Mouse (Mus musculus): ENCODE results near the gene Nos3. TPM values are rescaled to one million over a fixed set of nuclear protein-coding genes. Genes with fewer than 3 reads are reported as not detected.

The Nos3 gene
- polyA plus RNA-seq, 1 experiment from 2014 or later = 6.6 TPM

GRCm38 (mm10) chr5:24417587-24417986, 53.0 kb downstream of the Nos3 start:
- no peak overlapping the region for H3K4me2 ChIP-seq (ENCODE audit: low read length)
- peaks cover 9% of the 10 kb centered on the region for H3K4me1 ChIP-seq (replicated peaks; ENCODE audit: control insufficient read depth, insufficient read depth, low read length)
- no peak overlapping the region for H3K4me3 ChIP-seq (ENCODE audit: low read depth, low read length)
- no peaks in the 10 kb centered on the region for H3K9me3 ChIP-seq (ENCODE audit: control insufficient read depth, low read length)
- peaks cover 31% of the 10 kb centered on the region; the same call in 1 of the 2 replicates for H3K36me3 ChIP-seq (ENCODE audit: control insufficient read depth, insufficient read depth, low read length)
- H3K9ac ChIP-seq (ENCODE audit: low read length) = no peak overlapping the region
- no peaks in the 10 kb centered on the region for H3K27me3 ChIP-seq (replicated peaks; ENCODE audit: control insufficient read depth, insufficient read depth, low read length)
- H3K27ac ChIP-seq (ENCODE audit: low read depth) = no peak overlapping the region
- WGBS = 87% methylated on average over 10 of the region's 10 CpGs
- no peak for DNase-seq (ENCODE audit: low spot score)
- no peak for ATAC-seq (replicated peaks; ENCODE audit: low FRiP score, low TSS enrichment, low read depth)

GRCm38 (mm10) chr5:24420381-24420780, 55.8 kb downstream of the Nos3 start:
- Histone ChIP-seq H3K4me1 (replicated peaks; ENCODE audit: control insufficient read depth, insufficient read depth, low read length) (peaks cover 19% of the 10 kb centered on the region), H3K27ac (ENCODE audit: low read depth) (no peak overlapping the region), H3K9me3 (ENCODE audit: control insufficient read depth, low read length) (no peaks in the 10 kb centered on the region), H3K27me3 (replicated peaks; ENCODE audit: control insufficient read depth, insufficient read depth, low read length) (no peaks in the 10 kb centered on the region), H3K36me3 (ENCODE audit: control insufficient read depth, insufficient read depth, low read length) (peaks cover 31% of the 10 kb centered on the region; the same call in 1 of the 2 replicates), H3K4me3 (ENCODE audit: low read depth, low read length) (no peak overlapping the region), H3K9ac (ENCODE audit: low read length) (no peak overlapping the region), H3K4me2 (ENCODE audit: low read length) (no peak overlapping the region)
- DNase-seq (ENCODE audit: low spot score) (no peak), ATAC-seq (replicated peaks; ENCODE audit: low FRiP score, low TSS enrichment, low read depth) (no peak)
- 88% methylated on average over 9 of the region's 9 CpGs for WGBS

- ATAC-seq (replicated peaks; ENCODE audit: low FRiP score, low TSS enrichment, low read depth) (peak; percentile 90), DNase-seq (ENCODE audit: low spot score) (peak; percentile 98)
- Histone ChIP-seq H3K9ac (ENCODE audit: low read length) (peak within 1 kb of the TSS; percentile 65), H3K36me3 (ENCODE audit: control insufficient read depth, insufficient read depth, low read length) (peaks cover 31% of the 10 kb centered on the region; the same call in 1 of the 2 replicates), H3K4me1 (replicated peaks; ENCODE audit: control insufficient read depth, insufficient read depth, low read length) (peaks cover 38% of the 10 kb centered on the region), H3K27me3 (replicated peaks; ENCODE audit: control insufficient read depth, insufficient read depth, low read length) (no peaks in the 10 kb centered on the region), H3K4me3 (ENCODE audit: low read depth, low read length) (peak within 1 kb of the TSS; percentile 70), H3K4me2 (ENCODE audit: low read length) (peak within 1 kb of the TSS; percentile 88), H3K27ac (ENCODE audit: low read depth) (peak within 1 kb of the TSS; percentile 93), H3K9me3 (ENCODE audit: control insufficient read depth, low read length) (no peaks in the 10 kb centered on the region)
- under 1% methylated on average over 46 of the region's 46 CpGs for WGBS
These were observed 58.8 kb downstream of the Nos3 start, which contains the start of the genes Cdk5 and Slc4a2 for GRCm38 (mm10) chr5:24423129-24424003. TSS of gene Cdk5 (minus strand) at chr5:24423530. TSS of gene Slc4a2 (plus strand) at chr5:24423837.

GRCm38 (mm10) chr5:24424004-24424781, 59.6 kb downstream of the Nos3 start:
- H3K4me2 ChIP-seq (ENCODE audit: low read length) = peak overlapping the region; percentile 88
- no peaks in the 10 kb centered on the region for H3K9me3 ChIP-seq (ENCODE audit: control insufficient read depth, low read length)
- peaks cover 24% of the 10 kb centered on the region; the same call in 1 of the 2 replicates for H3K36me3 ChIP-seq (ENCODE audit: control insufficient read depth, insufficient read depth, low read length)
- H3K4me3 ChIP-seq (ENCODE audit: low read depth, low read length) = peak overlapping the region; percentile 70
- peak; percentile 61 for DNase-seq (ENCODE audit: low spot score)
- no peaks in the 10 kb centered on the region for H3K27me3 ChIP-seq (replicated peaks; ENCODE audit: control insufficient read depth, insufficient read depth, low read length)
- no peak for ATAC-seq (replicated peaks; ENCODE audit: low FRiP score, low TSS enrichment, low read depth)
- peak overlapping the region; percentile 93 for H3K27ac ChIP-seq (ENCODE audit: low read depth)
- peaks cover 38% of the 10 kb centered on the region for H3K4me1 ChIP-seq (replicated peaks; ENCODE audit: control insufficient read depth, insufficient read depth, low read length)
- 9% methylated on average over 21 of the region's 21 CpGs for WGBS
- peak overlapping the region; percentile 65 for H3K9ac ChIP-seq (ENCODE audit: low read length)

GRCm38 (mm10) chr5:24424861-24425411, 60.3 kb downstream of the Nos3 start:
- under 1% methylated on average over 55 of the region's 60 CpGs for WGBS
- H3K4me2 ChIP-seq (ENCODE audit: low read length) = peak overlapping the region; percentile 88
- peaks cover 24% of the 10 kb centered on the region for H3K36me3 ChIP-seq (ENCODE audit: control insufficient read depth, insufficient read depth, low read length)
- ATAC-seq (replicated peaks; ENCODE audit: low FRiP score, low TSS enrichment, low read depth) (no peak; the same call in 1 of the 2 replicates), DNase-seq (ENCODE audit: low spot score) (peak; percentile 90)
- peak overlapping the region; percentile 93 for H3K27ac ChIP-seq (ENCODE audit: low read depth)
- H3K4me3 ChIP-seq (ENCODE audit: low read depth, low read length) = peak overlapping the region; percentile 70
- H3K9ac ChIP-seq (ENCODE audit: low read length) = peak overlapping the region; percentile 58
- H3K27me3 ChIP-seq (replicated peaks; ENCODE audit: control insufficient read depth, insufficient read depth, low read length) = no peaks in the 10 kb centered on the region
- peaks cover 38% of the 10 kb centered on the region for H3K4me1 ChIP-seq (replicated peaks; ENCODE audit: control insufficient read depth, insufficient read depth, low read length)
- H3K9me3 ChIP-seq (ENCODE audit: control insufficient read depth, low read length) = no peaks in the 10 kb centered on the region

GRCm38 (mm10) chr5:24425421-24426036, 60.9 kb downstream of the Nos3 start:
- ATAC-seq (replicated peaks; ENCODE audit: low FRiP score, low TSS enrichment, low read depth) = peak; percentile 6; the same call in 1 of the 2 replicates
- Histone ChIP-seq H3K4me1 (replicated peaks; ENCODE audit: control insufficient read depth, insufficient read depth, low read length) (peaks cover 38% of the 10 kb centered on the region), H3K36me3 (ENCODE audit: control insufficient read depth, insufficient read depth, low read length) (peaks cover 24% of the 10 kb centered on the region), H3K9me3 (ENCODE audit: control insufficient read depth, low read length) (no peaks in the 10 kb centered on the region), H3K4me3 (ENCODE audit: low read depth, low read length) (peak overlapping the region; percentile 70), H3K27ac (ENCODE audit: low read depth) (peak overlapping the region; percentile 93; the same call in 1 of the 2 replicates), H3K9ac (ENCODE audit: low read length) (peak overlapping the region; percentile 58), H3K27me3 (replicated peaks; ENCODE audit: control insufficient read depth, insufficient read depth, low read length) (no peaks in the 10 kb centered on the region), H3K4me2 (ENCODE audit: low read length) (peak overlapping the region; percentile 88)
- peak; percentile 85 for DNase-seq (ENCODE audit: low spot score)
- WGBS = under 1% methylated on average over 30 of the region's 30 CpGs

GRCm38 (mm10) chr5:24426037-24426432, 61.4 kb downstream of the Nos3 start:
- Histone ChIP-seq H3K4me2 (ENCODE audit: low read length) (peak overlapping the region; percentile 88), H3K27ac (ENCODE audit: low read depth) (no peak overlapping the region), H3K9ac (ENCODE audit: low read length) (peak overlapping the region; percentile 58), H3K9me3 (ENCODE audit: control insufficient read depth, low read length) (no peaks in the 10 kb centered on the region), H3K36me3 (ENCODE audit: control insufficient read depth, insufficient read depth, low read length) (peaks cover 24% of the 10 kb centered on the region), H3K4me3 (ENCODE audit: low read depth, low read length) (peak overlapping the region; percentile 70), H3K27me3 (replicated peaks; ENCODE audit: control insufficient read depth, insufficient read depth, low read length) (no peaks in the 10 kb centered on the region), H3K4me1 (replicated peaks; ENCODE audit: control insufficient read depth, insufficient read depth, low read length) (peaks cover 38% of the 10 kb centered on the region)
- DNase-seq (ENCODE audit: low spot score) = peak; percentile 62
- WGBS = 2% methylated on average over 10 of the region's 10 CpGs
- no peak for ATAC-seq (replicated peaks; ENCODE audit: low FRiP score, low TSS enrichment, low read depth)
